Mouse (Mus musculus): Measurements from ENCODE around the gene Tas2r130.
"Not testable (repeated sequence)": the region's sequence is repeated elsewhere in the genome, so short reads cannot be mapped to it uniquely, and the experiment has no call there.

Tas2r130 gene

GRCm38 (mm10) chr6:131630812-131631211 is at the start of gene Tas2r130:
Tas2r130 (minus strand) TSS chr6:131630912.
- in situ Hi-C loops (cut with MboI; ENCODE audit: unreplicated experiment in 2 of 2), result no loop called here

GRCm38 (mm10) chr6:131678786-131679185 is 48.1 kb upstream of the Tas2r130 start, which contains the start of gene Tas2r106:
Tas2r106 (minus strand) TSS chr6:131678886.
- in situ Hi-C loops (cut with MboI; ENCODE audit: unreplicated experiment in 2 of 2), result no loop called here

GRCm38 (mm10) chr6:131660049-131660448 is 29.3 kb upstream of the Tas2r130 start, which contains the start of gene Tas2r107:
Tas2r107 (minus strand) TSS chr6:131660149.
- in situ Hi-C loops (cut with MboI; ENCODE audit: unreplicated experiment in 2 of 2), result no loop called here

- in situ Hi-C loops (cut with MboI; ENCODE audit: unreplicated experiment in 2 of 2), result not testable (repeated sequence)
Measured at GRCm38 (mm10) chr6:131609956-131610355, 20.8 kb downstream of the Tas2r130 start.

GRCm38 (mm10) chr6:131604821-131605220 is 25.9 kb downstream of the Tas2r130 start:
- in situ Hi-C loops (cut with MboI; ENCODE audit: unreplicated experiment in 2 of 2), result no loop called here

Data from v-Abl transformed pro-B cells (cell line).